Mouse (Mus musculus) erythroblast, embryonic 14.5 days (primary cell): Measurements from ENCODE around the gene Ccdc3.

Source experiments
- GATA1 ChIP-seq: IDR thresholded peaks from 2 replicates; pipeline ENCODE4 v1.6.1; 2012; ENCODE audit warnings: low read length, inconsistent platforms, mixed read lengths
- TAL1 ChIP-seq: IDR thresholded peaks from 3 replicates; pipeline ENCODE4 v1.6.1; 2012; ENCODE audit warnings: low read length, inconsistent platforms, mixed read lengths

DNA sequence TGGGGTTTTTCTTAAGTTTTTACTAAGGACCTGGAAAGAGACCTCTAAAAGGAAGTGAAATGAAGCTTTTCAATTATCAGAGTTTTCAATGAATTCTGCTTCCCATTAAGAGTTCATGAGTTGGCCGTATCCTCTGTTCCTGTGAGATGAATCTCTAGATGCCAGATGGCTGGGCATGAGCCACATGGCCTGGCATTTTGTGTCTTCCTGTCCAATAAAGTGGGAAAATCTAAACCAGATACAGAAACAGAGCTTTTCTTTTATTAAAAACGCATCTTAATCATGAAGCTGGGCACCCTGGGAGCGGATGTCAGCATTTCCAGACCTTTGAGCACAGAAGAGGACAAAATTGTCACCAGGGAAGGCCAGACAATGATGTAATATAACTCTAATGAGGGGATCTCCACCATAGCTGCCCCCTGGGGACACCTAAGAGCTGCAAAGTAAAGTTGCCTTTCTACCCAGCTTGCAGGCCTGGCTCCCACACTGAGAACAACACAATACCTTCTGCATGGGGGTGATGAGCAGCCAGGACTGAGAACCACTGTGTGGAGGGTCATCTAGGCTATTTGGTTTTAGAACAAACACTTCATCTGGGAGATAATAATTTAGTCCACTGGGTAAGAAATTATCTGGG lies 99.4 kb downstream of the Ccdc3 start:
- TF ChIP-seq TAL1 (no peak), GATA1 (no peak)
